Mouse (Mus musculus) hindbrain, embryonic 16.5 days (tissue): ENCODE measurements at regions not wholly inside any gene's neighbourhood (a gene's known extent, or its start where the extent isn't known, plus 50 kb on each side); places are given as distances from the start of the nearest gene placed in this dataset.

ENCODE experiments used
- ATAC-seq: fragments of 200-750 bp; cut with Nextera tagmentation; 2 replicates; pipeline ENCODE4 v1.8.0; 2017; ENCODE audit warnings: moderate TSS enrichment, moderate library complexity
- H3K27ac ChIP-seq: fragments of 300-500 bp; sonication (generic); 2 replicates; pipeline ENCODE4 v1.5.1; 2014; ENCODE audit warnings: low read depth, mild to moderate bottlenecking, control low read depth, low read length, moderate library complexity
- H3K27me3 ChIP-seq: fragments of 300-500 bp; sonication (generic); replicated peaks from 2 replicates; pipeline ENCODE4 v1.6.1; 2014; ENCODE audit warnings: low read length; ENCODE audit not compliant: control insufficient read depth, insufficient read depth
- H3K36me3 ChIP-seq: fragments of 300-500 bp; sonication (generic); 2 replicates; pipeline ENCODE4 v1.6.1; 2014; ENCODE audit warnings: mild to moderate bottlenecking, low read length, moderate library complexity, mixed read lengths; ENCODE audit not compliant: control insufficient read depth, insufficient read depth
- H3K4me1 ChIP-seq: fragments of 300-500 bp; sonication (generic); 2 replicates; pipeline ENCODE4 v1.6.1; 2014; ENCODE audit warnings: low read depth, low read length; ENCODE audit not compliant: control insufficient read depth, insufficient read depth
- H3K4me2 ChIP-seq: fragments of 300-500 bp; sonication (generic); 2 replicates; pipeline ENCODE4 v1.6.1; 2014; ENCODE audit warnings: mild to moderate bottlenecking, low read length, control low read depth, moderate library complexity
- H3K4me3 ChIP-seq: fragments of 300-500 bp; sonication (generic); 2 replicates; pipeline ENCODE4 v1.5.1; 2014; ENCODE audit warnings: mild to moderate bottlenecking, low read length, control low read depth, moderate library complexity
- H3K9ac ChIP-seq: fragments of 300-500 bp; sonication (generic); 2 replicates; pipeline ENCODE4 v1.6.1; 2014; ENCODE audit warnings: low read depth, mild to moderate bottlenecking, control low read depth, low read length, moderate library complexity
- H3K9me3 ChIP-seq: fragments of 300-500 bp; sonication (generic); 2 replicates; pipeline ENCODE4 v1.6.1; 2014; ENCODE audit warnings: mild to moderate bottlenecking, low read length, moderate library complexity; ENCODE audit not compliant: control insufficient read depth
- WGBS: fragments of 180-500 bp; shearing (Covaris S2); extraction: QIAGEN DNeasy Blood & Tissue Kit; methylation state at CpG from one replicate; pipeline ENCODE4 v1.1.7; 2014; 5-methylcytosine and 5-hydroxymethylcytosine counted together

- no peak overlapping the region for H3K27ac ChIP-seq
- H3K4me1 ChIP-seq = no peaks in the 10 kb centered on the region
- H3K9ac ChIP-seq = no peak overlapping the region
- H3K9me3 ChIP-seq = no peaks in the 10 kb centered on the region
- no peaks in the 10 kb centered on the region for H3K27me3 ChIP-seq
- no peak for ATAC-seq
- 73% methylated on average over 3 of the region's 3 CpGs for WGBS
- H3K36me3 ChIP-seq = no peaks in the 10 kb centered on the region
- H3K4me3 ChIP-seq = no peak overlapping the region
- H3K4me2 ChIP-seq = no peak overlapping the region
These were observed 180.0 kb downstream of the Tm2d1 start for GRCm38 (mm10) chr4:98203129-98203528.

- no peak overlapping the region for H3K9ac ChIP-seq
- no peaks in the 10 kb centered on the region for H3K4me1 ChIP-seq
- ATAC-seq = no peak
- WGBS = 91% methylated on average over 2 of the region's 2 CpGs
- H3K9me3 ChIP-seq = no peaks in the 10 kb centered on the region
- no peak overlapping the region for H3K27ac ChIP-seq
- no peaks in the 10 kb centered on the region for H3K36me3 ChIP-seq
- H3K27me3 ChIP-seq = no peaks in the 10 kb centered on the region
- no peak overlapping the region for H3K4me3 ChIP-seq
- no peak overlapping the region for H3K4me2 ChIP-seq
These were observed 180.9 kb downstream of the Tm2d1 start for GRCm38 (mm10) chr4:98202232-98202631.

GRCm38 (mm10) chr4:98201102-98201501 is 182.0 kb downstream of the Tm2d1 start:
- WGBS = 83% methylated on average over 3 of the region's 3 CpGs
- no peak overlapping the region for H3K27ac ChIP-seq
- no peaks in the 10 kb centered on the region for H3K9me3 ChIP-seq
- no peak for ATAC-seq
- H3K27me3 ChIP-seq = no peaks in the 10 kb centered on the region
- H3K36me3 ChIP-seq = no peaks in the 10 kb centered on the region
- H3K4me1 ChIP-seq = no peaks in the 10 kb centered on the region
- H3K9ac ChIP-seq = no peak overlapping the region
- no peak overlapping the region for H3K4me2 ChIP-seq
- H3K4me3 ChIP-seq = no peak overlapping the region

DNA sequence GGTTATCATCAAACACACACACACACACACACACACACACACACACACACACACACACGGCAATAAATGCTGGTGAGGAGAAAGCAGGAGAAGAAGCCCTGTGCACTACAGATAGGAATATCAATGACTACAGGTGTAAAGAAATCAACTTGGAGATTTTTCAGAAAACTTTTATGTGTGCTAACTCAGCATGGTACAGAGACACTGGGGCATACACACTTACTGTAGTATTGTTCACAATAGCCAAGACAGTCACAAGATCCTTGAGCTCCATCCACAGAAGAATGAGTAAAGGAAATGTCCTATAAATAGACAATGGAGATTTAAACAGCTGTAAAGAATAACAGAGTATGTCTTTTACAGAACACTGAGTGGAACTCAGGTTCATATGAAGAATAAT is 182.4 kb downstream of the Tm2d1 start:
- H3K4me3 ChIP-seq = no peak overlapping the region
- no peaks in the 10 kb centered on the region for H3K36me3 ChIP-seq
- no peak overlapping the region for H3K27ac ChIP-seq
- H3K27me3 ChIP-seq = no peaks in the 10 kb centered on the region
- H3K9ac ChIP-seq = no peak overlapping the region
- no peaks in the 10 kb centered on the region for H3K9me3 ChIP-seq
- no peak for ATAC-seq
- WGBS = 82% methylated on average over 1 of the region's 1 CpGs
- no peaks in the 10 kb centered on the region for H3K4me1 ChIP-seq
- no peak overlapping the region for H3K4me2 ChIP-seq

DNA sequence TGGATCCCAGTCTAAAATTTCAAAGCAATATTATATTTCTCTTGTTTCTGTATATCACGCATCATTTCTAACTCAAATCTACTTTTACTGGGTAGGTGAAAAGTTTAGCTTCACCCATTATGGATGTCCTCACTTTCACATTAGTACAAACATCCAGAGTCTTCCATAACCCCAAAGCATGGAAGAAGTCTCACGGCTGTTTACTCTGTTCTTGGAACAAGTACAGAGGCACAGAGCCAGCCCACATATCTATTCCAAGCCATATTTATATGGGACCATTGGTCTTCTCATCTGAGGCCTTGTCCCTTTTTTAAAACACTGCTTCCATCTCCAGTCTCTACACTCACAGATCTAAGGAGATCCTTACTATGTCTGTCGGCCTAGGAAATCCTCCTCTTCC is 192.8 kb downstream of the Tm2d1 start:
- H3K36me3 ChIP-seq = no peaks in the 10 kb centered on the region
- 92% methylated on average over 3 of the region's 3 CpGs for whole genome bisulfite sequencing

GRCm38 (mm10) chr4:98189894-98190293 is 193.2 kb downstream of the Tm2d1 start:
- 63% methylated on average over 1 of the region's 1 CpGs for WGBS
- ATAC-seq = no peak
- no peak overlapping the region for H3K4me2 ChIP-seq
- no peaks in the 10 kb centered on the region for H3K4me1 ChIP-seq
- H3K9ac ChIP-seq = no peak overlapping the region
- H3K27me3 ChIP-seq = no peaks in the 10 kb centered on the region
- no peak overlapping the region for H3K27ac ChIP-seq
- H3K9me3 ChIP-seq = no peaks in the 10 kb centered on the region
- H3K4me3 ChIP-seq = no peak overlapping the region
- H3K36me3 ChIP-seq = no peaks in the 10 kb centered on the region

More for the DNA sequence above, 192.8 kb downstream of the Tm2d1 start:
- H3K27me3 ChIP-seq = no peaks in the 10 kb centered on the region
- no peak overlapping the region for H3K4me3 ChIP-seq
- H3K27ac ChIP-seq = no peak overlapping the region
- H3K4me1 ChIP-seq = no peaks in the 10 kb centered on the region
- no peak for ATAC-seq
- no peaks in the 10 kb centered on the region for H3K9me3 ChIP-seq
- H3K9ac ChIP-seq = no peak overlapping the region
- no peak overlapping the region for H3K4me2 ChIP-seq

DNA sequence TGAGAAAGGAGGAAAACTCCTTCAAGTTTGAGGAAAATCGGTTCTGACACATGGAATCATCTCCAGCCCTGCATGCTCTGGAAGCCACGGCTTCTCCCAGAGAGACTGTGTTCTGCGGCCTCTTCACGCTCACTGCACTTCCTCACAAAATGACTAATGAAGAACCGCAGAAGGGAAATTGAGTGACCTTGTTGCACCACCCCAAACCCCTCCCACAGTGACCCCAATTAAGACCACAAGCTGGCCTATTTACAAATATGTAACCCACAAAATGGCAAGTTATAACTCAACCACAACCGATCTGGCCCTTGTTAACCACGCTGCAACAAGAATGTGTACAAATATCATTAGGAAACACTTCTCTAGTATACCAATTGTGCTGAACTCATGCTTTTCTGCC is 194.2 kb downstream of the Tm2d1 start:
- no peaks in the 10 kb centered on the region for H3K9me3 ChIP-seq
- H3K9ac ChIP-seq = no peak overlapping the region
- no peaks in the 10 kb centered on the region for H3K27me3 ChIP-seq
- no peak overlapping the region for H3K27ac ChIP-seq
- ATAC-seq = no peak
- no peaks in the 10 kb centered on the region for H3K4me1 ChIP-seq
- no peak overlapping the region for H3K4me2 ChIP-seq
- no peak overlapping the region for H3K4me3 ChIP-seq
- no peaks in the 10 kb centered on the region for H3K36me3 ChIP-seq
- 70% methylated on average over 7 of the region's 7 CpGs for WGBS

GRCm38 (mm10) chr4:98187038-98187437 is 196.1 kb downstream of the Tm2d1 start:
- no peaks in the 10 kb centered on the region for H3K36me3 ChIP-seq

GRCm38 (mm10) chr4:98182053-98182355 is 201.1 kb downstream of the Tm2d1 start:
- no peaks in the 10 kb centered on the region for H3K27me3 ChIP-seq
- H3K9me3 ChIP-seq = no peaks in the 10 kb centered on the region
- no peak overlapping the region for H3K27ac ChIP-seq
- no peak overlapping the region for H3K4me2 ChIP-seq
- H3K36me3 ChIP-seq = no peaks in the 10 kb centered on the region
- H3K4me1 ChIP-seq = peaks cover 5% of the 10 kb centered on the region; the same call in 1 of the 2 replicates
- no peak overlapping the region for H3K4me3 ChIP-seq
- no peak overlapping the region for H3K9ac ChIP-seq
- WGBS = 37% methylated on average over 4 of the region's 4 CpGs
- peak; percentile 56 for ATAC-seq

More at GRCm38 (mm10) chr4:98187038-98187437, 196.1 kb downstream of the Tm2d1 start:
- no peak for ATAC-seq
- no peak overlapping the region for H3K4me3 ChIP-seq
- 98% methylated on average over 2 of the region's 2 CpGs for WGBS
- H3K27me3 ChIP-seq = no peaks in the 10 kb centered on the region
- no peak overlapping the region for H3K9ac ChIP-seq
- no peaks in the 10 kb centered on the region for H3K4me1 ChIP-seq
- no peak overlapping the region for H3K27ac ChIP-seq
- no peak overlapping the region for H3K4me2 ChIP-seq
- no peaks in the 10 kb centered on the region for H3K9me3 ChIP-seq
